Mouse (Mus musculus) adrenal gland, adult (tissue): ENCODE measurements at regions not wholly inside any gene's neighbourhood (a gene's known extent, or its start where the extent isn't known, plus 50 kb on each side); places are given as distances from the start of the nearest gene placed in this dataset.

Source experiments
- DNase-seq, 2 experiments: peaks; one replicate each; pipeline ENCODE4 v3.0.0; 2022 to 2023; ENCODE audit warnings: low spot score in 1 of 2; ENCODE audit not compliant: inconsistent age in 2 of 2

DNA sequence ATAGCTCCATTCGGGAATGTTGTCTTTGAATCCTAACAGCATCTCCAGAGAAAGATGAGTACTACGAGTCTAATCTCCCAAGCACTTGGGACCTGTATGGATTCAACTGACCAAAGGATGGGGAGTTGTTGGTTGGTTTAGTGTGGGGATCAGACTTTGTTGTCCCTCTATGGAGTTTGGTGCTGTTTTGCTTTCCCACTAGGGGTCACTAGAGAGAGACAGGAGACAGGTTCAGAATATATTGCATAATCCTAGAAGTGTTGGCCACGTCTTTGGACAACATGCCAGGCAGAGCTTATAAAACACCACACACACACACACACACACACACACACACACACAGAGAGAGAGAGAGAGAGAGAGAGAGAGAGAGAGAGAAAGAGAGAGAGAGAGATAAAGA lies 118.6 kb upstream of the Ercc6l2 start:
- peak; percentile 27 to 80 for DNase-seq

- DNase-seq = no peak
These were observed 115.4 kb upstream of the Ercc6l2 start for GRCm38 (mm10) chr13:63699624-63700023.

DNA sequence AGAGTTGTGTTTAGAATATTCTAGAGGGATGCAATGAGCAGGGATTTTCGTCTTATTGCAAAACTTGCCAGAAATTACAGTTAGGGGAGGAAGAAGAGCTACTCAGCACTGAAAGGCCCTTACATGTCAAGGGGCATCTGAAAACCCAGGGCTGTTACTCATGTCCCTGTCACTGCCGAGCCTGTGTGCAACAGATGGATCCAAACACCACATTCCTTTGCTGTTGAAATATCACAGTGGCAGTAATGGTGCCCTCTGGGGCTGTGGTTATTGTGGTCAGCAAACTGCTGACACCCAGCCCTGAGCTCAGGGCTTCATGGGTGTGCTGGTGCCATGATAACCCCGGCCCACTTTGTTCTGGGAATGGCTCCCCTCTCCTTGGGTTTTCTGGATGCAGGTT lies 114.3 kb upstream of the Ercc6l2 start:
- no peak for DNase-seq

DNA sequence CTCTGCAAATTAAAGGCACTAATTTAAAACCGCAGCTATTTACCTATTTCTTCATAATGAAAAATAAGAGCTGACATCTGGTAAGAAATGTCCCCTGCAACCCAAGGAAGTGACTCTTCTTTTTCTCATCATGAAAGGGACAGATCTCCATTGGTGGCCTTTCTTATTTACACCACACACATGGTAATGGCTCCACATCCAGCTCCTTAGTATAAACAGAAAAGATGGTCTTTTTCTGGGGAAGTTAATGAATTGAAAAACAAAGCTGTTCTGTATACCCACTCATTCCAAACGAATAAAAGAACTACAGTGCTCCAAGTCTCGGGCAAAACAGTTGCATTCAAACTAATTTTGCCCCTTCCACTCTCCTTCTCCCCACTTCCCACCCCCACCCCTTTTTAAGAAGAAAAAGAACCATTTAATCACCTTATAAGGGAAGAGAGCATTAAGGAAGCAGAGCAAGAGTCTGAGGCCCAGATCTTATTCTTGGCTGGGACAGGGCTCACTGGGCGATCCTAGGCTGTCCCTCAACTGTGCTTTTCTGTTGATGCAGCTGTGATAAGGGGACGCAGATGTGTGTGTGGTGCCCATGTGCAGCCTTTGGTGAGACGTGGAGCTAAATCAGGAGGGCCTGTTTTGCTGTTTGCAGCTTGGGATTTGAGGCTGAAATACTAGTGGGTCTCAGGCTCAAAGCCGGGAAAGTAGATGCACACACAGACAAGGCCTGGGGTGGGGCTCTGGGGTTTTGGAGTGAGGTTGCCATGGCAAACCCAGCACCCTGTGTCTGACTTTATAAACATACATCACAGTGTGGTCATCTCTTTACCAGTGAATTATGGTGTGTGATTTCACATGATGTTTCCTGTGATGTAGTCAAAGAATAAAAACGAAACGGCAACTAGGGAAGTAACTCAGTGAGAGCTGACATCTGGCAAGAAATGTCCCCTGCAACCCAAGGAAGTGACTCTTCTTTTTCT lies 113.6 kb upstream of the Ercc6l2 start:
- DNase-seq = no peak

- no peak for DNase-seq
These were observed 106.5 kb upstream of the Ercc6l2 start for GRCm38 (mm10) chr13:63708567-63708966.

DNA sequence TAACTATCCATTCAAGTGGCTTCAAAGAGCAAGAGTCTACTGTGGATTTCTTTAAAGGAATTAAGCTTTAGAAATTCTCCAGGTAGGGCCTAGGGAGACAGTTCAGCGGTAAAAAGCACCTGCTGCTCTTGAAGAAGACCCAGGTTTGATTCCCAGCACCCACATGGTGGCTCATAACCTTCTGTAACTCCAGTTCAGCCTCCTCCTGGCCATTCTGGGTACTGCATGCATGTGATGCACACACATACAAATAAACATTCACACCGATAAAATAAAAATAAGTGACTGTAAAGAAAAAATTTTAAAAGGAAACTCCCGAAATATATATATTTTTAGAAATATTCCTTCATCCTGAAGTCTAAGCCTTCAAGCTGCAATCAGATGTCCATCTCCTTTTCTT lies 101.9 kb upstream of the Ercc6l2 start:
- DNase-seq = no peak

DNA sequence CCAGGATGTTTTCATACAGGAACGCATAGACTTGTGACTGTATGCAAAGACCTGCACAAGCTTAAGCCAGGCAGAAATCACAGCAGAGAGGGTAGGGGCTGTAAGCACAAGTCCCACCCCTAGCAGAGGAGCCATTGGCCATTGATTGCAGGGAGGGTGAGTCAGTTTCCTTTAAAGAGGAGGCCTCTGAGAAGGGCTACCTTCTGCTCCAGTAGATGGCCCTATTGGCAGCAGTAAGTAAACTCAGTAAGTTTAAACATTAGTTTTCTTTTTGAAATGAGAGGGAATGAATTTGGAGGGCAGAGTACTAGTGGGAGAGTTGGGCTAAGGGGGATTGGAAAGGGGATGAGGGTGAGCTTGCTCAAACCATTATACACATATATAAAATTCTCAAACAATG lies 98.5 kb upstream of the Ercc6l2 start:
- DNase-seq = peak in 1 of 2 experiments; percentile 70

GRCm38 (mm10) chr13:63717249-63717648 lies 97.8 kb upstream of the Ercc6l2 start:
- DNase-seq = no peak

GRCm38 (mm10) chr13:63718782-63719181 lies 96.3 kb upstream of the Ercc6l2 start:
- DNase-seq = no peak

DNA sequence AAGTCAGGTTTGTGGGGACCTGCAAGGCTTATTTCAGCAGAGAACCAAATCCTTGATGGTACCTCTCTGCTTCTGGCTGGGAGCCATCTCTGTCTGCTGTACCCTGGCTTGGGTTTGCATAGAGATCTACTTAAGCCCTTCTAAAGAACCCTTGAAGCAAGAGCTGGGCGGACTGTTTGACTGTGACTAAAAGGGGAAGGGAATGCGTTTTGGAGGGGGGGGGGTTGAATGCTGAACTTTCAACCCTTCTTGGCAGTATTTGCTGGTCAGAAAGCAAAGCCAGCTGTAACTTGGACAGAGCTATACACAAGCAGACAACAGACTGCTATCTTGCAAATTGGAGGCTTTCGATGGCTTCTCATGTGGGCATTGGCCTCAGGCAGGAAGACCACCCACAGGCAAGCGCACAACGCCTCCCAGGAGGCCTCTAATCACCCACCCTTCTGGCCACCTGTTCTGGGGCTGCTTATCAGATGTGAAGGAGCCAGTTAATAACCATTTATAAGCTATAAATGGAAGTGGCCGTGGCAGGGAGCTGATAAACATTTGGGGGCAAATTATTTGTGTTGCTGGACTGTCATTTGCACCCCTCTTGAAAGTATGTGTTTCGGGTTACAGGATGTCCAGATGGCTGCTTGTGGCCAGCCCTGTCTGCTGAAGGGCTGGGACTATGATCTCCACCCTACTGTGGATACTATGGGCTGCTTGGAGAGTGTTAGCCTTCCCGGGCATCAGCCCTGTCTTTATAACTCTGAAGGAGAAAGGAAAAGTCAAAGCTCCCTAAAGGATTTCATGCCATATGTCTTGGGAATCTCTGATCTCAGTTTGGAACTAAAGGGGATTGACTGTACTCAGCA lies 95.5 kb upstream of the Ercc6l2 start:
- no peak for DNase-seq

GRCm38 (mm10) chr13:63720610-63721009 lies 94.4 kb upstream of the Ercc6l2 start:
- no peak for DNase-seq

- no peak for DNase-seq
These were observed 93.9 kb upstream of the Ercc6l2 start for GRCm38 (mm10) chr13:63721011-63721625.

DNA sequence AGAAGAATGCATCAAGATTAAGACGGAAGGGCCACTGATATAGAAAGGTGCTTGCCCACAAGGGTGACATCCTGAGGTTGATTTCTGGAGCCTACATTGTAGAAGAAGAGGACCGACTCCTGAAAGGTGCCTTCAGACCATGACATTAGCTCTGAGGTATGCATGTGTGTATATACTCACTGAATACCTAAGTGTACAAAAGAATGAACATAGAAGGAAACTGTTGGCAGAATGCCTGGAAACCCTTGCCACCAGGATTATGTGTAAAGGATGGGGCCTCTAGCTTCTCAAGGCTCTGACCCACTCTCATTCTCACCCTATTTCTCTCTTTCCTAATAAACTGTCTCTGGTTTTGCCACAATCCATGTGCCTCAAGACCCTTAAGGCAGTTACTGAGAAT lies 90.7 kb upstream of the Ercc6l2 start:
- no peak for DNase-seq

- no peak for DNase-seq
These were observed 90.0 kb upstream of the Ercc6l2 start for GRCm38 (mm10) chr13:63724843-63725582.

GRCm38 (mm10) chr13:63726035-63726434 lies 89.0 kb upstream of the Ercc6l2 start:
- no peak for DNase-seq

DNA sequence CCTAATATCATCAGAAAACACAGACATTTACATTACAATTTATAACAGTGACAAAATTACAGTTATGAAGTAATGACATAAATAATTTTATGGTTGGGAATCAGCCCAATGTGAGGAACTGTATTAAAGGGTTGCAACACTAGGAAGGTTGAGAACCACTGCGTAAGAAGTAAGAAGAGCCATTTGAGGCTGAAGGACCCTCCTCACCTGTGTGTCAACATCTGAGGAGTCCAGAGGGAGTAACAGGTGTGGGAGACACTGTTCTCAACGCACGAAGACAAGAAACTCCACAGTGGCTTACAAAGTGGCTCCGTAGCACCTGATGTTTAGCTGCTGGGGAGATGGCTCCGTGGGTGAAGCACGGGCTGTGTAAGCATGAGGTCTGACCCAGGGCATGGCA lies 88.5 kb upstream of the Ercc6l2 start:
- no peak for DNase-seq

- DNase-seq = no peak
These were observed 79.3 kb upstream of the Ercc6l2 start for GRCm38 (mm10) chr13:63735739-63736138.

DNA sequence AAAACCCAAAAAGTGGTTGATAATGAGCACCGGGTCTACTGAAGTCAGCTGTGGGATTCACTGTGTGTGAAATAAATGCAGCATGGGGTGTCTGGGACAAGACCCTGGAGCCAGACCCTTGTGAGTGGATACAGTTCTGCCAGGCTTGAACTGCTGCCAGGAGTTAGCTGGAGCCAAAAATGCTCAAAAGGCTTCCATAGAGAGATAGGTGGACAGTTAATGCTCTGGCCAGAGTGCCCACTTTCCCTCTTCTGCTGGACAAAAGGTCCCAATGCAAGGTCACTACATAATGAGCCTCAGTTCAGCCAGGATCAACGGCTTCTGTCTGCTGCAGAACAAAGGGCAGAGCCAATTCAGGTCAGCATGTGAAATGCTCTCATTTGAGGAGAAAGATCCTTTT lies 73.2 kb upstream of the Ercc6l2 start:
- peak in 1 of 2 experiments; percentile 23 for DNase-seq

GRCm38 (mm10) chr13:63748788-63749187 lies 66.3 kb upstream of the Ercc6l2 start:
- no peak for DNase-seq

- peak; percentile 28 to 81 for DNase-seq
These were observed 65.0 kb upstream of the Ercc6l2 start for GRCm38 (mm10) chr13:63749997-63750396.

DNA sequence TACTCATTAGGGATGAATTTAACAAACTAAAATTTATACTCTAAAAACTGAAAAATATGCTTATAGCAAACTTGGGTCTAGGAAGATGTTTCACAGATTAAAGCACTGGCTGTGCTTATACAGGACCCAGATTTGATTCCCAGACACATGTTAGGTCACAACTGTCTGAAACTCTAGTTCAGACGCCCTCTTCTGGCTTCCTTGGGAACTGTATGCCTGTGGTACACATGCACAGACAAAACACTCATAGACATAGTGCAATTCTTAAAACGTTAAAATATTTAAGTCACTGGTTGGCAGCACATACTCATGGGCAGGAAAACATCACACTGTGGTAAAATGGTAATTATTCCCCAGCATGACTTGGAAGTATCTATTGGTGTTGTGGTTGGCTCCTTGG lies 63.8 kb upstream of the Ercc6l2 start:
- no peak for DNase-seq
